Mouse (Mus musculus) C2C12 (cell line): Measurements from ENCODE around the gene Katnbl1.

Experiments used
- CEBPB ChIP-seq: IDR thresholded peaks from one replicate; pipeline ENCODE4 v1.6.1; 2011; ENCODE audit warnings: low read depth, mild to moderate bottlenecking, control low read depth, moderate library complexity
- CTCF ChIP-seq: IDR thresholded peaks from one replicate; pipeline ENCODE4 v1.5.1; 2011; ENCODE audit not compliant: control insufficient read depth, insufficient read depth, insufficient read length
- FOSL1 ChIP-seq: IDR thresholded peaks from one replicate; pipeline ENCODE4 v1.8.0; 2011; ENCODE audit warnings: mild to moderate bottlenecking, low read length; ENCODE audit not compliant: poor library complexity, insufficient read depth, severe bottlenecking
- MAX ChIP-seq: IDR thresholded peaks from one replicate; pipeline ENCODE4 v1.6.1; 2011; ENCODE audit warnings: mild to moderate bottlenecking, control low read depth
- MYOD1 ChIP-seq: IDR thresholded peaks from one replicate; pipeline ENCODE4 v1.6.1; 2011; ENCODE audit warnings: low read depth; ENCODE audit not compliant: control insufficient read depth, insufficient read length
- MYOG ChIP-seq: IDR thresholded peaks from one replicate; pipeline ENCODE4 v1.6.1; 2011; ENCODE audit not compliant: control insufficient read depth, insufficient read length; ENCODE audit errors: extremely low read depth
- USF1 ChIP-seq: IDR thresholded peaks from one replicate; pipeline ENCODE4 v1.6.1; 2011; ENCODE audit warnings: low read depth, mild to moderate bottlenecking, control low read depth, moderate library complexity

DNA sequence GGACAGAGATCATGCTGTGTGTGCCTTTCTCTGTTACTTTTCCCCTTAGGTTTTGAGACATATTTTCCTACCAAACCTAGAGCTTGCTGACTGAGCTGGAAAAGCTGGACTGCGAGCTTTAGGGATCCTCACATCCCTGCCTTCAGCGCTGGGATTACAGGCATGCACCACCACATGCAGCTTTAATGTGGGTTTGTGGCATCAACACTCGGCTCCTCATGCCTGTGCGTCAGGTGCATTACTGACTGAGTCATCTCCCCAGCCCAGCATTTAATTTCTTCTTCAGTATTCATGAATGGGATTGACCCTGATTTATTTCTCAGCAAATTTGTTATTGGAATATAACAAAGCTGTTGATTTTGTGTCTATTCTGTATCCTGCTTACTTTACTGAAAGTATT, 57.3 kb downstream of the Katnbl1 start:
- TF ChIP-seq CTCF (no peak), MAX (no peak), USF1 (no peak), MYOG (no peak), FOSL1 (no peak), CEBPB (no peak), MYOD1 (peak; percentile 57)
